17 mouse cellular contexts compared by ENCODE assay signal in genomic region chrX:142468388-142468787, GRCm38 (mm10).
DNase-seq lines count a peak whose midpoint lies in the region; ATAC-seq and TF ChIP-seq lines count a peak whose summit lies in the region.
"Had no signal": no experiment of that assay in that cellular context is flagged by ENCODE, and none has a peak within 500 bp of the region (broad histone marks: within the 10 kb centered on the region; RNA-seq: fewer than 3 reads in every experiment).

No protein-coding gene starts in this region.

- peaks cover 24% of the 10 kb centered on the region for H3K4me1 ChIP-seq in forebrain, embryonic 10.5 days
- H3K4me1 ChIP-seq in forebrain, embryonic 13.5 days = no peaks in the 10 kb centered on the region
- H3K4me1 ChIP-seq in kidney, embryonic 15.5 days = peaks cover 7% of the 10 kb centered on the region; the same call in 1 of the 2 replicates
- H3K4me1 ChIP-seq: embryonic facial prominence, embryonic 15.5 days; hindbrain, embryonic 12.5 days; limb, embryonic 13.5 days had no signal

- no peak for ATAC-seq in forebrain, embryonic 13.5 days
- no peak for ATAC-seq in kidney, embryonic 15.5 days (replicated peaks; ENCODE audit: low FRiP score)
- peak; percentile 69 for ATAC-seq in Patski
- ATAC-seq: intestine, embryonic 16.5 days had no signal

- H3K27ac ChIP-seq in forebrain, embryonic 10.5 days = peak overlapping the region; percentile 79
- H3K27ac ChIP-seq in forebrain, embryonic 13.5 days = no peak overlapping the region
- H3K27ac ChIP-seq in kidney, embryonic 15.5 days = peak overlapping the region; percentile 81; the same call in 1 of the 2 replicates
- H3K27ac ChIP-seq: embryonic facial prominence, embryonic 15.5 days; heart, embryonic 15.5 days; hindbrain, embryonic 12.5 days; limb, embryonic 13.5 days; liver, embryonic 14.5 days had no signal

- in situ Hi-C loops in Patski (cut with MboI; ENCODE audit: low pct_unique_long_range_greater_than_20kb) = no loop called here

- no peak for DNase-seq in forebrain, embryonic 10.5 days (ENCODE audit: extremely low spot score, low spot score)
- no peak for DNase-seq in kidney, postnatal 10 days
- DNase-seq in 3T3-L1 (ENCODE audit: low read depth, low spot score) (peak; percentile 53), Patski (ENCODE audit: low read depth, low spot score) (no peak)
- no peak for DNase-seq in spleen, adult 12 weeks (ENCODE audit: low spot score)
- DNase-seq: cerebellum, adult 11-12 months; cerebellum, postnatal 25 days; gastrocnemius, postnatal 14 days; thymus, adult 18-20 months had no signal

- H3K27me3 ChIP-seq in forebrain, embryonic 10.5 days (ENCODE audit: poor library complexity, severe bottlenecking) = peaks cover 82% of the 10 kb centered on the region
- 0 out of 2 replicates have a peak, but pooled peaks cover 2% of the 10 kb centered on the region for H3K27me3 ChIP-seq in forebrain, embryonic 13.5 days
- H3K27me3 ChIP-seq in kidney, embryonic 15.5 days = peaks cover 33% of the 10 kb centered on the region
- peaks cover 14% of the 10 kb centered on the region for H3K27me3 ChIP-seq in Patski
- H3K27me3 ChIP-seq: heart, embryonic 15.5 days had no signal

- POLR2A ChIA-PET in Patski (lab: Charles Lee) = no interaction called here

- 43% methylated on average over 4 of the region's 4 CpGs for whole genome bisulfite sequencing in forebrain, embryonic 10.5 days
- WGBS in forebrain, embryonic 13.5 days = 34% methylated on average over 4 of the region's 4 CpGs
- WGBS in kidney, embryonic 15.5 days = 51% methylated on average over 4 of the region's 4 CpGs

- H3K9me3 ChIP-seq in forebrain, embryonic 10.5 days = no peaks in the 10 kb centered on the region
- no peaks in the 10 kb centered on the region for H3K9me3 ChIP-seq in forebrain, embryonic 13.5 days (replicated peaks)
- no peaks in the 10 kb centered on the region for H3K9me3 ChIP-seq in kidney, embryonic 15.5 days (replicated peaks)
- H3K9me3 ChIP-seq: embryonic facial prominence, embryonic 15.5 days; heart, embryonic 15.5 days; hindbrain, embryonic 12.5 days; limb, embryonic 13.5 days had no signal

- CTCF ChIA-PET in Patski (lab: Charles Lee) = interaction anchor here (1.1 to 1.3 kb wide), 2 partner anchors 14 to 43 kb away, joined by 3 to 4 read pairs; no protein-coding TSS in a partner anchor

- H3K9ac ChIP-seq in forebrain, embryonic 13.5 days = no peak overlapping the region
- no peak overlapping the region for H3K9ac ChIP-seq in kidney, embryonic 15.5 days
- H3K9ac ChIP-seq: embryonic facial prominence, embryonic 15.5 days; heart, embryonic 15.5 days; hindbrain, embryonic 12.5 days; limb, embryonic 13.5 days; liver, embryonic 14.5 days had no signal

- no peak overlapping the region for H3K4me2 ChIP-seq in forebrain, embryonic 13.5 days
- H3K4me2 ChIP-seq in kidney, embryonic 15.5 days = no peak overlapping the region
- H3K4me2 ChIP-seq: embryonic facial prominence, embryonic 15.5 days; heart, embryonic 15.5 days; hindbrain, embryonic 12.5 days; limb, embryonic 13.5 days had no signal

- no peak for TF ChIP-seq CTCF in Patski (IDR thresholded peaks at IDR 0.05)

- no peaks in the 10 kb centered on the region for H3K36me3 ChIP-seq in forebrain, embryonic 10.5 days (replicated peaks)
- no peaks in the 10 kb centered on the region for H3K36me3 ChIP-seq in forebrain, embryonic 13.5 days (ENCODE audit: poor library complexity, severe bottlenecking)
- no peaks in the 10 kb centered on the region for H3K36me3 ChIP-seq in kidney, embryonic 15.5 days
- H3K36me3 ChIP-seq: embryonic facial prominence, embryonic 15.5 days; heart, embryonic 15.5 days; hindbrain, embryonic 12.5 days; limb, embryonic 13.5 days had no signal

- no peak overlapping the region for H3K4me3 ChIP-seq in forebrain, embryonic 10.5 days
- no peak overlapping the region for H3K4me3 ChIP-seq in forebrain, embryonic 13.5 days
- no peak overlapping the region for H3K4me3 ChIP-seq in kidney, embryonic 15.5 days (replicated peaks)
- H3K4me3 ChIP-seq: embryonic facial prominence, embryonic 15.5 days; heart, embryonic 15.5 days; hindbrain, embryonic 12.5 days; limb, embryonic 13.5 days had no signal
